Mouse (Mus musculus) lung, embryonic 16.5 days (tissue): ENCODE data around the gene Gpn3. TPM values are rescaled to one million over a fixed set of nuclear protein-coding genes. Genes with fewer than 3 reads are reported as not detected.

Source experiments
- ATAC-seq: fragments of 200-750 bp; cut with Nextera tagmentation; 2 replicates; pipeline ENCODE4 v1.8.0; 2017; ENCODE audit warnings: low read depth, mild to moderate bottlenecking, moderate library complexity
- H3K27ac ChIP-seq: fragments of 300-500 bp; sonication (generic); 2 replicates; pipeline ENCODE4 v1.5.1; 2014; ENCODE audit warnings: mild to moderate bottlenecking, control low read depth, low read length
- H3K27me3 ChIP-seq: fragments of 300-500 bp; sonication (generic); 2 replicates; pipeline ENCODE4 v1.6.1; 2014; ENCODE audit warnings: low read depth, low read length, mixed read lengths; ENCODE audit not compliant: control insufficient read depth, insufficient read depth
- H3K36me3 ChIP-seq: fragments of 300-500 bp; sonication (generic); 2 replicates; pipeline ENCODE4 v1.6.1; 2014; ENCODE audit warnings: low read length; ENCODE audit not compliant: control insufficient read depth, insufficient read depth
- H3K4me1 ChIP-seq: fragments of 300-500 bp; sonication (generic); replicated peaks from 2 replicates; pipeline ENCODE4 v1.6.1; 2014; ENCODE audit warnings: low read length, mixed read lengths; ENCODE audit not compliant: control insufficient read depth, insufficient read depth
- H3K4me2 ChIP-seq: fragments of 300-500 bp; sonication (generic); 2 replicates; pipeline ENCODE4 v1.6.1; 2014; ENCODE audit warnings: low read depth, low read length, control low read depth
- H3K4me3 ChIP-seq: fragments of 300-500 bp; sonication (generic); 2 replicates; pipeline ENCODE4 v1.5.1; 2014; ENCODE audit warnings: mild to moderate bottlenecking, low read length, control low read depth
- H3K9ac ChIP-seq: fragments of 300-500 bp; sonication (generic); 2 replicates; pipeline ENCODE4 v1.6.1; 2014; ENCODE audit warnings: low read length, control low read depth
- H3K9me3 ChIP-seq: fragments of 300-500 bp; sonication (generic); 2 replicates; pipeline ENCODE4 v1.6.1; 2016; ENCODE audit warnings: low read length; ENCODE audit not compliant: control insufficient read depth
- WGBS: fragments of 180-500 bp; shearing (Covaris S2); extraction: QIAGEN DNeasy Blood & Tissue Kit; methylation state at CpG from one replicate; pipeline ENCODE4 v1.1.7; 2014; 5-methylcytosine and 5-hydroxymethylcytosine counted together
- polyA plus RNA-seq: library from polyadenylated mRNA; unstranded; fragments of >200 nt; fragmentation: Nextera tagmentation; extraction: Ambion mirVana; gene quantifications from 2 replicates; pipeline ENCODE4 v1.2.1, GENCODE M21; 2015

Gene Gpn3
- polyA plus RNA-seq, 1 experiment from 2014 or later: 76.2 TPM

GRCm38 (mm10) chr5:122423083-122423482 is 51.4 kb downstream of the Gpn3 start:
- peaks cover 11% of the 10 kb centered on the region for H3K4me1 ChIP-seq
- H3K36me3 ChIP-seq: peaks cover 1% of the 10 kb centered on the region; the same call in 1 of the 2 replicates
- peak overlapping the region; percentile 80 for H3K4me2 ChIP-seq
- H3K9me3 ChIP-seq: no peaks in the 10 kb centered on the region
- 23% methylated on average over 15 of the region's 15 CpGs for WGBS
- H3K27me3 ChIP-seq: no peaks in the 10 kb centered on the region
- H3K27ac ChIP-seq: no peak overlapping the region
- peak overlapping the region; percentile 99 for H3K4me3 ChIP-seq
- ATAC-seq: no peak
- peak overlapping the region; percentile 99 for H3K9ac ChIP-seq

- 75% methylated on average over 2 of the region's 2 CpGs for WGBS
- H3K27ac ChIP-seq: no peak overlapping the region
- peaks cover 16% of the 10 kb centered on the region for H3K36me3 ChIP-seq
- no peaks in the 10 kb centered on the region for H3K27me3 ChIP-seq
- H3K4me2 ChIP-seq: no peak overlapping the region
- no peak for ATAC-seq
- H3K4me3 ChIP-seq: no peak overlapping the region
- H3K9ac ChIP-seq: no peak overlapping the region
- no peaks in the 10 kb centered on the region for H3K9me3 ChIP-seq
- H3K4me1 ChIP-seq: peaks cover 11% of the 10 kb centered on the region
These were observed 53.9 kb downstream of the Gpn3 start for GRCm38 (mm10) chr5:122425550-122425949.

- no peak overlapping the region for H3K27ac ChIP-seq
- no peak for ATAC-seq
- no peaks in the 10 kb centered on the region for H3K27me3 ChIP-seq
- no peak overlapping the region for H3K4me2 ChIP-seq
- 86% methylated on average over 4 of the region's 4 CpGs for WGBS
- no peak overlapping the region for H3K4me3 ChIP-seq
- no peak overlapping the region for H3K9ac ChIP-seq
- H3K4me1 ChIP-seq: no peaks in the 10 kb centered on the region
- H3K36me3 ChIP-seq: peaks cover 47% of the 10 kb centered on the region
- H3K9me3 ChIP-seq: no peaks in the 10 kb centered on the region
These were observed 58.5 kb downstream of the Gpn3 start for GRCm38 (mm10) chr5:122430036-122430775.

GRCm38 (mm10) chr5:122431221-122431620 is 59.5 kb downstream of the Gpn3 start:
- Histone ChIP-seq H3K27me3 (no peaks in the 10 kb centered on the region), H3K4me3 (no peak overlapping the region), H3K4me1 (no peaks in the 10 kb centered on the region), H3K9me3 (no peaks in the 10 kb centered on the region), H3K36me3 (peaks cover 50% of the 10 kb centered on the region), H3K27ac (no peak overlapping the region), H3K4me2 (no peak overlapping the region), H3K9ac (no peak overlapping the region)
- ATAC-seq: no peak
- 92% methylated on average over 8 of the region's 8 CpGs for WGBS

Other genes with a start within 250 kb of the Gpn3 start
- gene Ccdc63, start 231.1 kb upstream of the Gpn3 start, polyA plus RNA-seq: 0.04 TPM in 1 of 2 replicates, not detected in the other
- 214 and 259 TPM in 2 replicates for gene Ppp1cc, start 213.6 kb upstream of the Gpn3 start, polyA plus RNA-seq
- gene Hvcn1, start 165.1 kb upstream of the Gpn3 start, polyA plus RNA-seq: 4.4 and 5.0 TPM in 2 replicates
- 6.5 and 7.4 TPM in 2 replicates for gene Tctn1, start 107.4 kb upstream of the Gpn3 start, polyA plus RNA-seq
- gene Pptc7, start 87.5 kb upstream of the Gpn3 start, polyA plus RNA-seq: 8.6 and 8.9 TPM in 2 replicates
- gene Rad9b, start 17.6 kb upstream of the Gpn3 start, polyA plus RNA-seq: 10.2 and 11.4 TPM in 2 replicates
- 210 and 225 TPM in 2 replicates for gene Vps29, start 17.5 kb upstream of the Gpn3 start, polyA plus RNA-seq
- 65.2 and 66.5 TPM in 2 replicates for gene Fam216a, start 488 bp downstream of the Gpn3 start, polyA plus RNA-seq
- 158 and 162 TPM in 2 replicates for gene Arpc3, start 20.0 kb downstream of the Gpn3 start, polyA plus RNA-seq
- 42.8 and 44.0 TPM in 2 replicates for gene Anapc7, start 49.8 kb downstream of the Gpn3 start, polyA plus RNA-seq
- gene Atp2a2, start 130.3 kb downstream of the Gpn3 start, polyA plus RNA-seq: 28.8 TPM in 2 replicates
- 41.3 and 46.0 TPM in 2 replicates for gene Ift81, start 242.6 kb downstream of the Gpn3 start, polyA plus RNA-seq